Mouse (Mus musculus): ENCODE data around the gene Scube2.

DNA sequence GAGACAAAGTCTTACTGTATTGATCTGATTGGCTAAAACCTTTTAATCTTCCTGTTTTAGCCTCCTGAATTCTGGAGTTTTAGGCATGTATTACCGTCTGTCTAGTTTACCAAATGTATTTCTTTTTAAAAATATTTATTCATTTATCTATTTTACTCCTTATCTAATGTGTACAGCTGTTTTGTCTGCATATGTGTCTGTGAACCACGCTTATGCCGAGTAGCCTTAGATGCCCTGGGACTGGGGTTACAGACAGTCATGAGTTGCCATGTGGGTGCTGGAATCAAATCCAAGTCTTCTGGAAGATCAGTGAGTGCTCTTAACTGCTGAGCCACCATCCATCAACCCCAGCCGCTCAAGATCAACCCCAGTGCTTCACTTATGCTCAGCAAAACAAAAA is 46.9 kb downstream of the Scube2 start:
- TF ChIP-seq GATA1 (IDR thresholded peaks at IDR 0.05; ENCODE audit: low read length) (no peak), TAL1 (IDR thresholded peaks at IDR 0.05; ENCODE audit: low read length) (no peak)
